9 mouse cellular contexts compared by ENCODE assay signal in genomic region chr3:153501333-153501877, GRCm38 (mm10).
A peak's percentile ranks its signal among the peaks of the same experiment; 100 is the strongest.
DNase-seq lines count a peak whose midpoint lies in the region; ATAC-seq and TF ChIP-seq lines count a peak whose summit lies in the region.
"Had no signal": no experiment of that assay in that cellular context is flagged by ENCODE, and none has a peak within 500 bp of the region (broad histone marks: within the 10 kb centered on the region; RNA-seq: fewer than 3 reads in every experiment).

No protein-coding gene starts in this region.

- H3K4me2 ChIP-seq in midbrain, embryonic 16.5 days (ENCODE audit: low read length): no peak overlapping the region
- H3K4me2 ChIP-seq in limb, embryonic 13.5 days (replicated peaks): no peak overlapping the region

- no peaks in the 10 kb centered on the region for H3K9me3 ChIP-seq in midbrain, embryonic 10.5 days (replicated peaks)
- H3K9me3 ChIP-seq in midbrain, embryonic 16.5 days (replicated peaks; ENCODE audit: control insufficient read depth, low read length, poor library complexity, severe bottlenecking): no peaks in the 10 kb centered on the region
- H3K9me3 ChIP-seq in limb, embryonic 13.5 days: no peaks in the 10 kb centered on the region

- WGBS in midbrain, embryonic 10.5 days: 62% methylated on average over 3 of the region's 3 CpGs
- 60% methylated on average over 3 of the region's 3 CpGs for WGBS in midbrain, embryonic 16.5 days
- 61% methylated on average over 3 of the region's 3 CpGs for WGBS in limb, embryonic 13.5 days

- peak; percentile 65 for DNase-seq in midbrain, embryonic 10.5 days (ENCODE audit: low spot score)
- DNase-seq in brain, embryonic 14.5 days (ENCODE audit: low read depth): peak; percentile 78
- DNase-seq in kidney, adult 8-10 months: peak; percentile 5 to 65
- DNase-seq in ovary, postnatal 36 days (ENCODE audit: low spot score): peak; percentile 49
- DNase-seq in thymus, postnatal 14 days: peak; percentile 63

- peaks cover 5% of the 10 kb centered on the region for H3K4me1 ChIP-seq in midbrain, embryonic 10.5 days
- no peaks in the 10 kb centered on the region for H3K4me1 ChIP-seq in midbrain, embryonic 16.5 days (ENCODE audit: control insufficient read depth, insufficient read depth, low read length)
- H3K4me1 ChIP-seq in embryonic fibroblast, embryonic 13.5 days (ENCODE audit: control insufficient read depth, insufficient read depth, low read length): no peaks in the 10 kb centered on the region
- H3K4me1 ChIP-seq in limb, embryonic 13.5 days: no peaks in the 10 kb centered on the region

- no peak overlapping the region for H3K9ac ChIP-seq in midbrain, embryonic 16.5 days (ENCODE audit: low read depth, low read length)
- H3K9ac ChIP-seq in limb, embryonic 13.5 days: no peak overlapping the region

- no peak for ATAC-seq in midbrain, embryonic 16.5 days
- ATAC-seq in limb, embryonic 13.5 days (ENCODE audit: low FRiP score, low read depth): peak; percentile 32; the same call in 1 of the 2 replicates

- no peak overlapping the region for H3K27ac ChIP-seq in midbrain, embryonic 10.5 days (replicated peaks)
- no peak overlapping the region for H3K27ac ChIP-seq in midbrain, embryonic 16.5 days (ENCODE audit: low read length)
- H3K27ac ChIP-seq in embryonic fibroblast, embryonic 13.5 days (ENCODE audit: insufficient read depth, low read length): no peak overlapping the region
- H3K27ac ChIP-seq in limb, embryonic 13.5 days: no peak overlapping the region

- H3K27me3 ChIP-seq in midbrain, embryonic 10.5 days (ENCODE audit: low read depth, poor library complexity, severe bottlenecking): no peaks in the 10 kb centered on the region
- no peaks in the 10 kb centered on the region for H3K27me3 ChIP-seq in midbrain, embryonic 16.5 days (ENCODE audit: control insufficient read depth, insufficient read depth, low read depth, low read length)
- no peaks in the 10 kb centered on the region for H3K27me3 ChIP-seq in limb, embryonic 13.5 days

- TF ChIP-seq POLR2A in brain, embryonic 14.5 days (IDR thresholded peaks at IDR 0.05; ENCODE audit: borderline replicate concordance, extremely low read depth, insufficient read depth, insufficient read length, poor library complexity, severe bottlenecking): no peak
- no peak for TF ChIP-seq POLR2A in embryonic fibroblast, embryonic 13.5 days (IDR thresholded peaks at IDR 0.05; ENCODE audit: low read depth, low read length)

- TF ChIP-seq CTCF in brain, embryonic 14.5 days (IDR thresholded peaks at IDR 0.05; ENCODE audit: borderline replicate concordance, extremely low read depth, insufficient read depth, insufficient read length): peak; percentile 75
- peak; percentile 44; the same call in 1 of the 2 replicates for TF ChIP-seq CTCF in embryonic fibroblast, embryonic 13.5 days (IDR thresholded peaks at IDR 0.05; ENCODE audit: borderline replicate concordance, insufficient read depth, low read length)

- no peak overlapping the region for H3K4me3 ChIP-seq in midbrain, embryonic 10.5 days
- H3K4me3 ChIP-seq in midbrain, embryonic 16.5 days (ENCODE audit: low read depth, low read length): no peak overlapping the region
- no peak overlapping the region for H3K4me3 ChIP-seq in embryonic fibroblast, embryonic 13.5 days (ENCODE audit: insufficient read depth, low read length)
- H3K4me3 ChIP-seq in limb, embryonic 13.5 days: no peak overlapping the region
- H3K4me3 ChIP-seq: myocyte had no signal

- no peaks in the 10 kb centered on the region for H3K36me3 ChIP-seq in midbrain, embryonic 10.5 days
- H3K36me3 ChIP-seq in midbrain, embryonic 16.5 days (ENCODE audit: control insufficient read depth, insufficient read depth, low read length): no peaks in the 10 kb centered on the region
- H3K36me3 ChIP-seq in limb, embryonic 13.5 days: 0 out of 2 replicates have a peak, but pooled peaks cover 4% of the 10 kb centered on the region
